Mouse (Mus musculus) midbrain, embryonic 10.5 days (tissue): Measurements from ENCODE around the gene Il17ra. TPM values are rescaled to one million over a fixed set of nuclear protein-coding genes. Genes with fewer than 3 reads are reported as not detected.

ENCODE experiments used
- DNase-seq: peaks from one replicate; pipeline ENCODE4 v3.0.0-alpha.2; 2017; ENCODE audit warnings: low spot score
- H3K27ac ChIP-seq: fragments of 300-500 bp; sonication (generic); replicated peaks from 2 replicates; pipeline ENCODE4 v1.5.1; 2016; ENCODE audit warnings: mild to moderate bottlenecking
- H3K27me3 ChIP-seq: fragments of 300-500 bp; sonication (generic); 2 replicates; pipeline ENCODE4 v1.6.1; 2016; ENCODE audit warnings: low read depth, mild to moderate bottlenecking; ENCODE audit not compliant: poor library complexity, severe bottlenecking
- H3K36me3 ChIP-seq: fragments of 300-500 bp; sonication (generic); 2 replicates; pipeline ENCODE4 v1.6.1; 2016; ENCODE audit warnings: mild to moderate bottlenecking, moderate library complexity
- H3K4me1 ChIP-seq: fragments of 300-500 bp; sonication (generic); 2 replicates; pipeline ENCODE4 v1.6.1; 2016
- H3K4me3 ChIP-seq: fragments of 300-500 bp; sonication (generic); 2 replicates; pipeline ENCODE4 v1.5.1; 2016; ENCODE audit warnings: mild to moderate bottlenecking, moderate library complexity
- H3K9me3 ChIP-seq: fragments of 300-500 bp; sonication (generic); replicated peaks from 2 replicates; pipeline ENCODE4 v1.6.1; 2016; ENCODE audit warnings: mild to moderate bottlenecking
- WGBS: fragments of 180-500 bp; shearing (Covaris S2); methylation state at CpG from one replicate; pipeline ENCODE4 v1.1.7; 2016; 5-methylcytosine and 5-hydroxymethylcytosine counted together
- polyA plus RNA-seq: library from polyadenylated mRNA; unstranded; fragments of >200 nt; fragmentation: Nextera tagmentation; extraction: Ambion mirVana; gene quantifications from 2 replicates; pipeline ENCODE4 v1.2.1, GENCODE M21; 2016

Gene Il17ra
- polyA plus RNA-seq, 1 experiment from 2014 or later, result 4.8 TPM

DNA sequence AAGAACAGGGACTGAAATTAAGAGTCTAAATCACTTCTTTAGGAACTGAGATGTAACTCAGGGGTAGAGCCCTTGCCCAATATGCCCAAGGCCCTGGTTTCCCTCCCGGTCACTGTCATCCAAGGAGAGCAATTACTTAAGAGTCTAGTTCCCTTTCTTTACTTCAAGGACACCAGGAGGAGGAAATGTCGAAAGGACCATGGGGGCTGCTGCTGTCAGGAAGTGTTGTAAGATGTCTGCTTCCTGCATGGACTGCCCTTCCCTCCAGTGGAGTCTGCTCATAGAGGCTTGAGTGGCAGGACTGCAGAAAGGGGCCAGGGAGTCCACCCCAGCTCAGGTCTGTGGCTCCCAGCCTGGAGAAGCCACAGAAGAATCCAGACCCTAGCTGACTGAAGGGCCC is 16.3 kb downstream of the Il17ra start:
- 83% methylated on average over 2 of the region's 2 CpGs for WGBS
- Histone ChIP-seq H3K27ac (no peak overlapping the region), H3K9me3 (no peaks in the 10 kb centered on the region), H3K36me3 (peaks cover 18% of the 10 kb centered on the region), H3K4me3 (no peak overlapping the region), H3K27me3 (no peaks in the 10 kb centered on the region), H3K4me1 (peaks cover 8% of the 10 kb centered on the region)
- DNase-seq, result no peak

DNA sequence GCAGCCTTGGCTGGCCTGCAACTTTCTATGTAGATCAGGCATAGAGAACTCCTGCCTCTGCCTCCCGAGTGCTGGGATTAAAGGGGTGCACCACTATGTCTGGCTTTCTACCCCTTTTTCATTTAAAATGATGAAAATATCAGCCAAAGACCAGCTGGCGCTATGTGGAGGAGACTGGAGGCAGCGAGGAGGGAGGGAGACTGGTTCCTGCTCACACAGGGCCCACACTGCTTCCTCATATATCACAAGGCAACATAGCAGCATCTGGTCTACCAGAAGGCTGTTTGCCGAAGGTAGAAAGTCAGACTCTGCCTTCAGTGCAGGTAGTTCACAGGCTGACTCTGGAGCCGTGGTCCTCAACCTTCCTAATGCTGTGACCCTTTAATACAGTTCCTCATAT is 17.3 kb downstream of the Il17ra start:
- 88% methylated on average over 5 of the region's 5 CpGs for WGBS
- no peak for DNase-seq

DNA sequence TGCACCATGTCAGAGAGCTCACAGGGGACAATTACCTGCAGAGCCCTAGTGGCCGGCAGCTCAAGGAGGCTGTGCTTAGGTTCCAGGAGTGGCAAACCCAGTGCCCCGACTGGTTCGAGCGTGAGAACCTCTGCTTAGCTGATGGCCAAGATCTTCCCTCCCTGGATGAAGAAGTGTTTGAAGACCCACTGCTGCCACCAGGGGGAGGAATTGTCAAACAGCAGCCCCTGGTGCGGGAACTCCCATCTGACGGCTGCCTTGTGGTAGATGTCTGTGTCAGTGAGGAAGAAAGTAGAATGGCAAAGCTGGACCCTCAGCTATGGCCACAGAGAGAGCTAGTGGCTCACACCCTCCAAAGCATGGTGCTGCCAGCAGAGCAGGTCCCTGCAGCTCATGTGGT is 18.5 kb downstream of the Il17ra start:
- 89% methylated on average over 6 of the region's 6 CpGs for WGBS
- peaks cover 18% of the 10 kb centered on the region for H3K36me3 ChIP-seq

More for the DNA sequence above, 17.3 kb downstream of the Il17ra start:
- Histone ChIP-seq H3K9me3 (no peaks in the 10 kb centered on the region), H3K27ac (no peak overlapping the region), H3K4me1 (peaks cover 8% of the 10 kb centered on the region), H3K27me3 (no peaks in the 10 kb centered on the region), H3K36me3 (peaks cover 18% of the 10 kb centered on the region), H3K4me3 (no peak overlapping the region)

DNA sequence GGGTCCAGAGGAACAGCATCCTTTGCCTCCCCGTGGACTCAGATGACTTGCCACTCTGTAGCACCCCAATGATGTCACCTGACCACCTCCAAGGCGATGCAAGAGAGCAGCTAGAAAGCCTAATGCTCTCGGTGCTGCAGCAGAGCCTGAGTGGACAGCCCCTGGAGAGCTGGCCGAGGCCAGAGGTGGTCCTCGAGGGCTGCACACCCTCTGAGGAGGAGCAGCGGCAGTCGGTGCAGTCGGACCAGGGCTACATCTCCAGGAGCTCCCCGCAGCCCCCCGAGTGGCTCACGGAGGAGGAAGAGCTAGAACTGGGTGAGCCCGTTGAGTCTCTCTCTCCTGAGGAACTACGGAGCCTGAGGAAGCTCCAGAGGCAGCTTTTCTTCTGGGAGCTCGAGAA is 19.0 kb downstream of the Il17ra start:
- WGBS, result 93% methylated on average over 14 of the region's 14 CpGs
- DNase-seq, result no peak
- Histone ChIP-seq H3K9me3 (no peaks in the 10 kb centered on the region), H3K27ac (0 out of 2 replicates have a peak overlapping the region, but pooled peaks have one; percentile 28), H3K27me3 (no peaks in the 10 kb centered on the region), H3K36me3 (peaks cover 18% of the 10 kb centered on the region), H3K4me1 (peaks cover 8% of the 10 kb centered on the region), H3K4me3 (no peak overlapping the region)

More for the DNA sequence above, 18.5 kb downstream of the Il17ra start:
- H3K4me3 ChIP-seq, result no peak overlapping the region
- H3K27ac ChIP-seq, result 0 out of 2 replicates have a peak overlapping the region, but pooled peaks have one; percentile 28
- peaks cover 8% of the 10 kb centered on the region for H3K4me1 ChIP-seq
- DNase-seq, result no peak
- H3K27me3 ChIP-seq, result no peaks in the 10 kb centered on the region
- no peaks in the 10 kb centered on the region for H3K9me3 ChIP-seq

DNA sequence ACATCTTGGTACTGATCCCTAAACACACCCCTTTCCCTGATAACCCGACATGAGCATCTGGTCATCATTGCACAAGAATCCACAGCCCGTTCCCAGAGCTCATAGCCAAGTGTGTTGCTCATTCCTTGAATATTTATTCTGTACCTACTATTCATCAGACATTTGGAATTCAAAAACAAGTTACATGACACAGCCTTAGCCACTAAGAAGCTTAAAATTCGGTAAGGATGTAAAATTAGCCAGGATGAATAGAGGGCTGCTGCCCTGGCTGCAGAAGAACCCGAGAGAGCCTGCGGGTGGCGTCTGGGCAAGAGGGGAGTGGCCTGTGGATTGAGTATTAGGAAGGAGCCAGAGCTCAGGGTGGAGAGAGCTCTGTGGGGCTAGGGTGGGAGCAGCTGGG is 19.7 kb downstream of the Il17ra start:
- WGBS, result 52% methylated on average over 6 of the region's 6 CpGs
- no peaks in the 10 kb centered on the region for H3K9me3 ChIP-seq
- DNase-seq, result no peak
- H3K4me1 ChIP-seq, result peaks cover 8% of the 10 kb centered on the region
- H3K4me3 ChIP-seq, result no peak overlapping the region
- H3K27me3 ChIP-seq, result no peaks in the 10 kb centered on the region
- no peak overlapping the region for H3K27ac ChIP-seq
- H3K36me3 ChIP-seq, result peaks cover 18% of the 10 kb centered on the region

DNA sequence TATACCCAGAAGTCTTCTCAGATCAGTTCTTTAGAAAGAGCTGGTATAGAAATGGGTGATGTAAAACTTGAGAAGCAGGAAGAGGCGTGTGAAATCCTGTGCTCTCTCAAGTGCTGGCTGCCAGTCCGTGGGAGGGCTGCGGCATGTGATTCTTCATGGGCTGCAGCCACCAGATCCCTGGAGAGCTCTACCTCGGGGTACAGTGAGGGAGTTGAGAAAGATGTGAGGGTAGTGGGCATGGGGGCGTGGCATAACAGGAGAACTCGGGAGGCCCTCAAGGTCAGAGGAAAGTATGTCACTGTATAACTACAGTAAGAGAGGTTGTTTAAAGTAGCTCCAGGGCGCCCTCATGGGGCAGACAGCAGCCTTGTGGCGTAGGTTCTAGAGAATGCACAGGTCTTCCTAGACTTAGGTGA is 20.2 kb downstream of the Il17ra start:
- no peak for DNase-seq
- peaks cover 8% of the 10 kb centered on the region for H3K4me1 ChIP-seq
- WGBS, result 41% methylated on average over 8 of the region's 8 CpGs
- H3K4me3 ChIP-seq, result no peak overlapping the region
- H3K9me3 ChIP-seq, result no peaks in the 10 kb centered on the region
- no peaks in the 10 kb centered on the region for H3K27me3 ChIP-seq
- H3K27ac ChIP-seq, result no peak overlapping the region
- H3K36me3 ChIP-seq, result peaks cover 18% of the 10 kb centered on the region

DNA sequence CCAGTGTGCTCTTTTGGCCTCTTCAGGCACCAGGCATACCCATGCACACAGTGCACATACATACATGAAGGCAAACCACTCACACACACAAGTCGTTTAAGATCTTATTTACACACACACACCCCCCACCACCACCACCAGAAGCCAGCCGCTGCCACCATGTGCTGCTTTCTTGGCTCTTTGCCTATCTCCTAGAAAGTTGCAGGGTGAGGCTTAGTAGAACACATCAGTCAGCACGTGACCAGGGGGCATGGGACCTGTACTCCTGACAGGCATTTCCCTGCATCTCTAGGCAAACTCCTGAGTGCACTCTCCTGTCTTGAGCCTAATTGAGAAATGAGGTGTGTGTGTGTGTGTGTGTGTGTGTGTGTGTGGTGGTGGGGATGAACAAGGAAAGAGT is 22.0 kb downstream of the Il17ra start:
- no peaks in the 10 kb centered on the region for H3K9me3 ChIP-seq
- WGBS, result 86% methylated on average over 3 of the region's 3 CpGs
- peaks cover 16% of the 10 kb centered on the region for H3K36me3 ChIP-seq
- H3K4me3 ChIP-seq, result no peak overlapping the region
- H3K4me1 ChIP-seq, result peaks cover 14% of the 10 kb centered on the region
- H3K27ac ChIP-seq, result no peak overlapping the region
- no peak for DNase-seq
- H3K27me3 ChIP-seq, result peaks cover 4% of the 10 kb centered on the region; the same call in 1 of the 2 replicates

DNA sequence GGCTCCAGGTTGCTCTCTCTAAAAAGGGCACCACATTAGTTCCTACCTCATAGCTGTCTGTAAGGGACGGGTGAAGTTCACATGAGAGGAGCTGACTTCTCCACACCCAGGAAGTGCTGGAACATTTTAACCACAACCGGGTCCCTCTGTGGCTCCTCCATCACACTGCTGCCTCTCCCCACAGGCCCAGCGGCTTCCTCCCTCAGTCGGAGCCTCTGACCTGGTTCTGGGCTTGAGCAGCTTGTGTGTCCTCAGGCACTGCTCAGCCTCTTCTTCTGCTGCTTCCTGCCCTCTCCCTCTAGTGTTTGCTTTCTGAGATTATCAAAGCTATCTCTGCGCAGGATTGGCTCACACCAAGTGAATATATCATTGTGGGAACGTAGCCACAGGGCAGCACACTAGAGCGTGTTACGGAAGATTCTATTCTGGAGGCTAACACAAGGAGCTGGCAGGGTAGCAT is 23.0 kb downstream of the Il17ra start:
- Histone ChIP-seq H3K27me3 (peaks cover 14% of the 10 kb centered on the region), H3K36me3 (peaks cover 12% of the 10 kb centered on the region), H3K27ac (no peak overlapping the region), H3K4me1 (peaks cover 24% of the 10 kb centered on the region), H3K4me3 (no peak overlapping the region), H3K9me3 (no peaks in the 10 kb centered on the region)
- WGBS, result 79% methylated on average over 8 of the region's 8 CpGs
- no peak for DNase-seq

DNA sequence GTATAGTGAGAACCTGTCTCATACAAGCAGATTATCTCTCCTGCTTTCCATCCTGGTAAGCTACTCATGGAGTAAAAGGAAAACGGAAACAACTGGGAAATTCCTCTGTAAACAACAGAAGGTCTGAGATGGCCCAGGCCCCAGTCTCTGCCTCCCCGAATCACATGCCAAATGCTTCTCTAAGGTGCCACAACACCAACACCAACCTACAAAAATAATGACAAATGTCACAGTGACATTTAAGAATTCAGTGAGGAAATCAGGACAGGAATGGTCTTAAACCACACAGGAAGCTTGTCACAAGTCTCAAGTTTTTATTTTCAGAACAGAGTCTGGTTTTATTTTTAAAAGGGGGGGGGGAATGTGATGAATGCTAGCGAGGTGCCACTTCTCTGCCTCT is 25.6 kb downstream of the Il17ra start:
- no peak for DNase-seq
- Histone ChIP-seq H3K27ac (no peak overlapping the region), H3K4me1 (peaks cover 42% of the 10 kb centered on the region), H3K4me3 (no peak overlapping the region), H3K36me3 (no peaks in the 10 kb centered on the region), H3K9me3 (no peaks in the 10 kb centered on the region), H3K27me3 (peaks cover 40% of the 10 kb centered on the region)
- WGBS, result 85% methylated on average over 3 of the region's 3 CpGs

DNA sequence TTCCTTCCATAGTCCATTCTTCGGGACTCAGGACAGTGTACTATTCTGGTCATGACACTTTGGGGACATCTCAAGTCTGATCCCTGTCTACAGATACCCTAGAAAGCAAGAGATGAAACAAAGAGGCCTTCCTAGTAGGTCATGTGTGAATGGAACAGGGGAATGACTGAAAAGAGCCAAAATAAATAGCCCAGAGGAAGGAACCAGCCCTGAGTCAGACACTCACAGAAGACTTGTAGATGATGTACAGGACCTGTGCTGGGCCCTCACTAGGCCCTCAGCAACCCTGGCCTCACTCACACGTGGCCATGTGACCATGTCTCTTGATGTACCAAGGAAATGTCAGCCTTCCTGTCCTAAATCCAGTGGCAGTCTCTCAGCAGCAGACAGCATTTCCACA is 26.4 kb downstream of the Il17ra start:
- 77% methylated on average over 2 of the region's 2 CpGs for WGBS
- H3K36me3 ChIP-seq, result no peaks in the 10 kb centered on the region

DNA sequence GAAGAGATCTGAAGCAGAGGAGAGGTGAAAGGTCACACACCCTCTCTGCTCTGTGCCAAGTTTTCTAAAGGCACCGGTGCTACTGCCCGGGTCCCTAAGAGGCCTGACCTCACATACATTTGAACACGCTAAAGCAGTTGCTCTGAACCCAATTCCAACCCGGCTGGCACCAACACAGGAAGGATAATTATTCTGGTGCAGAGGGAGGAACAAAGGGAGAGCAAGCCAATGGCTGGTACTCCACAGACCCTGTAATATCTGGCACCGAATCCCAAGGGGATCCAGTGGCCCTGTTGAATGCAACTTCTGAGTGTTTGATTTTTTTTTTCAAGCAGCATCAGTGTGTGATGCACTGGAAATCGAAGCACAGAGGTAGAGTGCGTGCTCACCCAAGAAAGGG is 28.0 kb downstream of the Il17ra start:
- Histone ChIP-seq H3K4me1 (peaks cover 53% of the 10 kb centered on the region), H3K4me3 (peak overlapping the region; percentile 77; the same call in 1 of the 2 replicates), H3K27ac (no peak overlapping the region), H3K36me3 (no peaks in the 10 kb centered on the region), H3K9me3 (no peaks in the 10 kb centered on the region), H3K27me3 (peaks cover 52% of the 10 kb centered on the region)
- WGBS, result 47% methylated on average over 7 of the region's 7 CpGs
- no peak for DNase-seq

More for the DNA sequence above, 26.4 kb downstream of the Il17ra start:
- peaks cover 43% of the 10 kb centered on the region for H3K27me3 ChIP-seq
- H3K4me1 ChIP-seq, result peaks cover 51% of the 10 kb centered on the region
- H3K9me3 ChIP-seq, result no peaks in the 10 kb centered on the region
- H3K27ac ChIP-seq, result no peak overlapping the region
- H3K4me3 ChIP-seq, result no peak overlapping the region
- no peak for DNase-seq

DNA sequence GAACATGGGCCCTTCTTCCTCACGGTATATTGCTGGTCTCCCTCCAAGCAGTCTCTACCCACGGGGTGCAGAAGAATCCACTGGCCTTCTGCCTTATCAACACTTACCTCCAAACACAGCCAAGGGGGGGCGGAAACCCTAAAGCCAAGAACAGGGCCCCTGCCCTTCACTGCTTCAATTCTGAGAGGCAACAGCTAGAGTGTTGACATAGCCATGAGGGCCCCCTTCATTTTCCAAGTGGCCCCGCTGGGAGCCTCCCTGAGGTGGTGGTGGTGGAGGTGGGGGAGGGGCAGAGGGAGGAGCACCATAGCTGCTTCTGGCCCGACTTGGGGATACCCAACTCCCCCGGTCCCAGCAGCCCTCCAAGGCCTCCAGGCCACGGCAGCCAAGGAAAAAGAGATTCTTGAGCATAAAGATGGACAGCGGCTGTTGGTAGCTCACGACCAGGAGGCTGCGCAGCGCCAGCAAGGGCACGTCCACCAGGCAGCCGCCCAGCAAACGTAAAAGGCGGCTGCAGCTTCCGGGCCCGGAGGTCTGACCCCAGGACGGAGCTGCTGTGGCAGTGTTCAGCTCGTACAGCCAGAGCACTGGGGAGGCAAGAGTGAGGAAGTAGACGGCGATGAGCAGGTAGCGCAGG is 28.9 kb downstream of the Il17ra start:
- WGBS, result 11% methylated on average over 22 of the region's 22 CpGs
- no peaks in the 10 kb centered on the region for H3K9me3 ChIP-seq
- peak overlapping the region; percentile 77 for H3K4me3 ChIP-seq
- H3K4me1 ChIP-seq, result peaks cover 53% of the 10 kb centered on the region
- no peaks in the 10 kb centered on the region for H3K36me3 ChIP-seq
- H3K27ac ChIP-seq, result peak overlapping the region; percentile 91; the same call in 1 of the 2 replicates
- peak; percentile 48 for DNase-seq
- peaks cover 52% of the 10 kb centered on the region for H3K27me3 ChIP-seq

DNA sequence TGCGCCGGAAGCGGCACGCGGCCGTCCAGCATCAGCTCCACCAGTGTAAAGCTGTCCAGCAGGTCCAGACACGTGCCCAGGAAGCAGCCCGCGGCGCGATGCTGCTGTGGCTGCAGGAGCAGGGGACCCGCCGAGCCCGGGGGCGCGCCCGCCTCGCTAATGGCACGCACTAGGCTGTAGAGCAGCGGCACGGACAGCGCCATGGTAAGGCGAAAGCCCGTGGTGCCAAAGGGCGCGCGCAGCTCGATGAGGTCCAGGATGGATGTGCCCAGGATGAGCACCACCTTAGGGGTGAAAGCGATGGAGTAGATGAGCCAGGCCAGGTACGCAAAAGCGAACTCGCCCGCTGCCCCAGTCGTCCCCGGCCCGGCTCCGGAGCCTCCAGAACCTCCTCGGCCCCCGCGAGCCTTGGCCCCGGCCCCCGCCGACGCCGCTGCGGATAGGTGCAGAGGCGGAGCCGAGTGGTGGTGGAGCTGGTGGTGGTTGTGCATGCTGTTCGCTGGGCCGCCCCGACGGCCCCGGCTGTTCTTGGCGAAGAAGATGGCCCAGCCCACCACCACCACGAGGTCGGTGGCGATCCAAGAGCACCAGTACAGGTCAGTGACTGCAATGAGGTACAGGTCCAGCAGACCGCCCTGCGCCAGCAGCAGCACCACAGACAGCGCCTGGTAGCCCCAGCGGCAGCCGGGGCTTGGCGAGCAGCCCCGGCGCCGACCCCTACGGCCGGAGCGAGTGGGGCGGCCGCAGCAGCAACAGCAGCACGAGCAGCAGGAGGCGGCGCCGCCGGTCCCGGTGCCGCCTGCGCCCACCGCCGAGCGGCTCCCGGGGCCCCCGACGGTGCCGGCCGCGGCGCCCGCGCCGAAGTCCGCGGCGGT is 29.7 kb downstream of the Il17ra start:
- Histone ChIP-seq H3K27ac (peak overlapping the region; percentile 91), H3K4me3 (peak overlapping the region; percentile 77), H3K9me3 (no peaks in the 10 kb centered on the region), H3K36me3 (no peaks in the 10 kb centered on the region), H3K4me1 (peaks cover 53% of the 10 kb centered on the region), H3K27me3 (peaks cover 52% of the 10 kb centered on the region)
- WGBS, result under 1% methylated on average over 95 of the region's 95 CpGs
- peak; percentile 66 for DNase-seq
